Mouse (Mus musculus): ENCODE measurements at regions not wholly inside any gene's neighbourhood (a gene's known extent, or its start where the extent isn't known, plus 50 kb on each side); places are given as distances from the start of the nearest gene placed in this dataset. TPM values are rescaled to one million over a fixed set of nuclear protein-coding genes. Genes with fewer than 3 reads are reported as not detected.

GRCm38 (mm10) chr2:56885181-56885580 is 238.6 kb downstream of the Nr4a2 start:
- H3K4me1 ChIP-seq = 0 out of 2 replicates have a peak, but pooled peaks cover 3% of the 10 kb centered on the region
- 30% methylated on average over 3 of the region's 3 CpGs for WGBS
- no peak for ATAC-seq
- H3K4me2 ChIP-seq = no peak overlapping the region
- no peak overlapping the region for H3K27ac ChIP-seq
- H3K9ac ChIP-seq = no peak overlapping the region
- H3K4me3 ChIP-seq = no peak overlapping the region
- no peaks in the 10 kb centered on the region for H3K36me3 ChIP-seq (ENCODE audit: poor library complexity, severe bottlenecking)
- no peaks in the 10 kb centered on the region for H3K27me3 ChIP-seq
- H3K9me3 ChIP-seq (replicated peaks) = no peaks in the 10 kb centered on the region

- no peak overlapping the region for H3K27ac ChIP-seq
- no peaks in the 10 kb centered on the region for H3K4me1 ChIP-seq
- no peak overlapping the region for H3K4me2 ChIP-seq
- no peak overlapping the region for H3K4me3 ChIP-seq
- H3K27me3 ChIP-seq = no peaks in the 10 kb centered on the region
- no peaks in the 10 kb centered on the region for H3K36me3 ChIP-seq (ENCODE audit: poor library complexity, severe bottlenecking)
- no peak for ATAC-seq
- 75% methylated on average over 2 of the region's 2 CpGs for WGBS
- no peaks in the 10 kb centered on the region for H3K9me3 ChIP-seq (replicated peaks)
- no peak overlapping the region for H3K9ac ChIP-seq
Observed at GRCm38 (mm10) chr2:56860776-56861175, 263.0 kb downstream of the Nr4a2 start.

- Histone ChIP-seq H3K9ac (no peak overlapping the region), H3K4me1 (no peaks in the 10 kb centered on the region), H3K9me3 (replicated peaks) (no peaks in the 10 kb centered on the region), H3K36me3 (ENCODE audit: poor library complexity, severe bottlenecking) (no peaks in the 10 kb centered on the region), H3K27ac (no peak overlapping the region), H3K4me3 (no peak overlapping the region), H3K4me2 (no peak overlapping the region), H3K27me3 (no peaks in the 10 kb centered on the region)
- 31% methylated on average over 4 of the region's 4 CpGs for WGBS
- ATAC-seq = no peak
Observed at GRCm38 (mm10) chr2:56820551-56820950, 303.3 kb downstream of the Nr4a2 start.

- Histone ChIP-seq H3K27me3 (no peaks in the 10 kb centered on the region), H3K27ac (no peak overlapping the region), H3K4me3 (no peak overlapping the region), H3K4me2 (no peak overlapping the region), H3K9ac (no peak overlapping the region), H3K9me3 (replicated peaks) (no peaks in the 10 kb centered on the region), H3K4me1 (no peaks in the 10 kb centered on the region), H3K36me3 (ENCODE audit: poor library complexity, severe bottlenecking) (no peaks in the 10 kb centered on the region)
- ATAC-seq = no peak
- 80% methylated on average over 2 of the region's 2 CpGs for WGBS
Observed at GRCm38 (mm10) chr2:56784808-56785207, 339.0 kb downstream of the Nr4a2 start.

Small RNA genes in the stretch of these regions (microRNA-seq; reads per million reads assigned to microRNA genes)
- gene Mir195b = not detected

All from forebrain, embryonic 13.5 days (tissue).